Mouse (Mus musculus) heart, postnatal 25 days (tissue): ENCODE data around the gene Evi2. TPM values are rescaled to one million over a fixed set of nuclear protein-coding genes. Genes with fewer than 3 reads are reported as not detected.

Source experiments
- DNase-seq: peaks from one replicate; pipeline ENCODE4 v3.0.0; 2022; ENCODE audit warnings: low spot score
- intact Hi-C: fragments of 180-260 bp; cut with DNase I; formaldehyde crosslinking; loops from one replicate; pipeline ENCODE4 v1.15.1; 2025
- total RNA-seq, 2 experiments: library from RNA; stranded (reverse); gene quantifications; 2 replicates each; pipeline ENCODE4 v1.2.3; 2021

Gene Evi2
- under 1 TPM in 1 of 2 experiments, not detected in 1; 0.08 TPM for total RNA-seq

- peak; percentile 12 for DNase-seq
- intact Hi-C loops, result no loop called here
Observed at GRCm38 (mm10) chr11:79530333-79530761, at the start of gene Evi2, which contains the start of gene Evi2a. Evi2 (minus strand) TSS chr11:79530589. Evi2a (minus strand) TSS chr11:79530609.

GRCm38 (mm10) chr11:79577741-79578140 lies 47.4 kb upstream of the Evi2 start:
- intact Hi-C loops, result loop anchor here (5.0 kb wide), 1 partner anchor 100 kb away; no protein-coding TSS in a partner anchor

GRCm38 (mm10) chr11:79575383-79576073 lies 45.1 kb upstream of the Evi2 start:
- no peak for DNase-seq
- intact Hi-C loops, result loop anchor here (5.0 kb wide), 1 partner anchor 98 kb away; no protein-coding TSS in a partner anchor

More at GRCm38 (mm10) chr11:79577741-79578140, 47.4 kb upstream of the Evi2 start:
- no peak for DNase-seq

DNA sequence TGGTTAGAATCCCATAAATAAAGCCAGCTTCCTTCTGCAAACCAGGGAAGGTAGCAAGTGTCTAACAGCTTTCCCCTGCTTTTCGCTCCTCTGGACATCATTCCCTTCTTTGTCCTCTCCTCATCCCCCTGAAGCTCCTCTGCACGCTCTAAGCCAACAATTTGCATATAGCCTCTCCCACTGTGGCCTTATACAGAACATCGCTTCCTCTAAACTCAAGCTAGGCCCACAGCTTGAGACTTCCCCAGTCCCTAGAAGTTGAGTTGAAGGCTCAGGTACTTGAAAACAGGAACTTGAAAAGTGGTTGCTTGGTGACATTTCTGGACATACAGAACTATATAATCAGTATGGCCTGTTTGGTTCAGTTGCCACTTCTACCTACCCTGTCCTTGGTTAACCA lies 43.4 kb upstream of the Evi2 start:
- intact Hi-C loops, result no loop called here
- DNase-seq, result no peak

- no peak for DNase-seq
- intact Hi-C loops, result no loop called here
Observed at GRCm38 (mm10) chr11:79570319-79570718, 39.9 kb upstream of the Evi2 start.

GRCm38 (mm10) chr11:79568197-79568911 lies 38.0 kb upstream of the Evi2 start:
- DNase-seq, result no peak
- intact Hi-C loops, result no loop called here

DNA sequence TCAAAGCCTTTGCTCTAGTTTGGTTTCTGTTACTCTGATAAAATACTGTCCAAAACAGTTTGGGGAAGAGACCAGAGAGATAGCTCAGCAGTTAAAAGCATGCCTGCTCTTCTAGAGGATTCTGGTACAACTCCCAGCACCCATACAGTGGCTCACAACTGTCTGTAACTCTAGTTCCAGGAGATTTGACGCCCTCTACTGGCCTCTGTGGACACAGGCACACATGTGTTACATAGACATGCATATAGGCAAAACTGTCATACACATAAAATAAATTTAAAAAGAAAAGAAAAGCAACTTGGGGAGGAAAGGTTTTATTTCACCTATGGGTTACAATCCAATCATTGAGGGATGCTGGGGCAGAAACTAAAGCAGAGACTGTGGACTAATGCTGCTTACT lies 36.6 kb upstream of the Evi2 start:
- intact Hi-C loops, result no loop called here
- no peak for DNase-seq

DNA sequence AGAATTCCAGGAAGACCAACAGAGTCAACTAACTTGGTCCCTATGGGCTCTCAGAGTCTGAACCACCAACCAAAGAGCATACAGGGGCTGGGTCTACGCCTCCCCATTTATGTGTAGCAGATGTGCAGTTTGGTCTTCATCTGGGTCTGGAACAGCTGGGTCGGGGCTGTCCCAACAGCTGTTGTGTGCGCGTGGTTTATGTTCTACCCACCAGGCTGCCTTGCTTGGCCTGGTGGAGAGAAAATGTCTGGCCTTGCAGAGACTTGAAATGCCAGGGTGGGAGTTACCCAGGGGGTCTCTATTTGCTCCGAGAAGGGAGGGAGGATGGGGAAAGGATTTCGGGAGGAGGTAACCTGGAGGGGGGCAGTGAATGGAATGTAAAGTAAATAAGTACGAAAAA lies 33.1 kb upstream of the Evi2 start:
- intact Hi-C loops, result no loop called here
- no peak for DNase-seq

DNA sequence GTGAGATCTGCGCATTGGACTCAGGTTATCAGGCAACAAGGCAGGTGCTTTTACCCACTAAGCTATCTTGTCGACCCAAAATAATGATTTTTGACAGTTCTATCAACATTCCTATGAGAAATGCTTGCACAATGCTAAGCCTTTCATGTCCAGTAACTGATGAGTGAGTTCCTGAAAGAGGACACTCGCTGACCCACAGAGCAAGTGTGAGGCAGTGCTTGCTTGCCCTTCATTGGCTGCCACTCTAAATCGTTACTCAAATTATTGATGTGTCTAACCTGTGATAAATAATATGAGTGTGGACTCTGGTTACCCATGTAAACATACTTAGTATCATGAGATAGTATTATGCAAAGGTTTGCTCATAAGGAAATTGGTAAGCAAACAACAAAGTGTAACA lies 30.1 kb upstream of the Evi2 start:
- DNase-seq, result no peak
- intact Hi-C loops, result no loop called here

DNA sequence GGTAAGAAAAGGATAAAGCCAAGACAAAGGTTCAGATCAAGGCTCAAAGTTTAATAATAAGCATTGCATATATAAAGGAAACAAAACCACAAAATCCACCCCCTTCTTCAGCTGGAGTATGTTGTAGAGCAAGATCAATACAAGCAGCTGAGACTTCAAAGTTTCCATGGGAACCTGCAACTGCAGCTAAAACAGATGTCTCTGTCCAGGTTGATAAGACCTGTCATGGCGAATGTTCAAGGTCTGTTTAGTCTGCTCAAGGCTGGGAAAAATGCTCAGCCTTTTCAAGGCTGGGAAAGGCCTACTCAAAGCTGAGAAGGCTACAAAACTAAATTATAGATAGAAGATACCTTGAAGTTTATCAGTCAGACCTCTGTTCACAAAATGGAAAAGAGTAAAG lies 22.2 kb upstream of the Evi2 start:
- intact Hi-C loops, result no loop called here
- no peak for DNase-seq

DNA sequence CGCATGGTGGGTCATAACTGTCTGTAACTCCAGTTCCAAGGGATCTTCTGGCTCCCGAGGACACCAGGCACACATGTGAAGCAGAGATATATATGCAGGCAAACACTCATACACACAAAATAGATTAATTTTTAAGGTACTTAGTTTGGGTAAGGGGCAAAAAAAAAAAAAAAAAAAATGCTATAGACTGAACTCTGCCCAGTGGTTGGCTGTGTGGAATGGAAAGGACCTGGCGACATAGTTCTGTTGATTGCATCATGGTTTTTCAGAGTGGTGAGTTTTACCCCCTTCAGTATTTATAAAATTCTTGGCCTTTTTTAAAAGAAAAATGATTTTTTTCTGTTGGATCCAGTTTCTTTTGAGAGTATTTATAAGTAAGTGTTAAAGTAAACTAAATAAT lies 5.9 kb upstream of the Evi2 start:
- no peak for DNase-seq
- intact Hi-C loops, result no loop called here

GRCm38 (mm10) chr11:79535554-79535953 lies 5.2 kb upstream of the Evi2 start:
- no peak for DNase-seq
- intact Hi-C loops, result no loop called here

DNA sequence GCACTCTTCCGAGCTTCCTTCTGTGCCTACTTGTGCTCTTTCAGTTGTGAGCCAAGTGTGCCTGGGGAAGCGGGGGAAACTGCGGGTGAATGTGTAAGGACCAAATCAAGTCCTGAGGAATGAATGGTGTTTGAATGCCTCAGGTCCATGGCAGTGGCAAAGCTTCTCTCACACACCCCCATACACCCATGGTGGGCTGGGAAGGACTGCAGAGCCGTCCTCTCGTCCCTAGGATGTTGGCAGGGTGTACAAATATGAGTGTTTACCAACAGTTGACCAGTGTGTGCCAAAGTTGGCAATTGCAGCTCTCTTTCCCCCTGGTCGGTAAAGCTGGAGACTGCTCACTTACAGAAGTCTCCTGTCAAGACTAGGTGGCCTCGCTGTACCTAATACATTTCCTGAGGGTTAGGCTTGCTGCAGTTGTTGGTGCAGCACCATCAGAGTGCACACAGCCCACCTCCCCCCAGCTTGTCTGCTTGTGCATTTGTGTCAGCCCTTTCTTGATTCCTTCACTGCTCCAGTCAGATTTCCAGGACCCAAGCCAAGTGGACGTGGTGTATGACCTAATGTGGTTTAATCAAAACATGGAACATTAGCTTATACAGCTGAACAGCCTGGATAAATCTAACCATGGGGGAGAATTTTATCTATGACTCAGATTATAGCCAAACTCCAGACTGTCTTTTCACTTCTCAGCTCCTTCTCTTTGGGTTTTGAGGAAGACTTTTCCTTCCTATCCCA lies 3.7 kb upstream of the Evi2 start:
- intact Hi-C loops, result no loop called here
- no peak for DNase-seq

DNA sequence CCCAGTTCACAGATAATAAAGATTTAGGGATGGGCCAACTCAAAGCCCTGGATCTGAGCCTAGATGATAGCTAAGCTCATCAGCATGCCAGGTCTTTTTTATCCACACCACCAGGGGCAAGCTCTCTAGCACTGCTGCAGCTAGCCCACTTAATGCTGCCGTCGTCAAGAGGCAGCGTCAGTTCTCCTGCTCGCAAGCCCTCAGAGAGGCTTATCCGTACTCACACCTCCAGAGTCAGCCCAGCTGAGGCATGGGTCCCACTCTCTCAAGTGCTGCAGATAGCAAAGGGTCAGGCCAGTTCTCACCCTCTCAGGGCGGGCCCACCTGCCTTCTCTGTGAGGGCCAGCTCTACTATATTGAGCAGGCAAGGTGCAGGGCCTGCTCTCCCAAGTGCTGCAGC lies 2.9 kb upstream of the Evi2 start:
- no peak for DNase-seq
- intact Hi-C loops, result no loop called here

GRCm38 (mm10) chr11:79531485-79531884 lies 1.1 kb upstream of the Evi2 start:
- intact Hi-C loops, result no loop called here
- no peak for DNase-seq

GRCm38 (mm10) chr11:79530774-79531173 lies 385 bp upstream of the Evi2 start:
- no peak for DNase-seq
- intact Hi-C loops, result no loop called here

DNA sequence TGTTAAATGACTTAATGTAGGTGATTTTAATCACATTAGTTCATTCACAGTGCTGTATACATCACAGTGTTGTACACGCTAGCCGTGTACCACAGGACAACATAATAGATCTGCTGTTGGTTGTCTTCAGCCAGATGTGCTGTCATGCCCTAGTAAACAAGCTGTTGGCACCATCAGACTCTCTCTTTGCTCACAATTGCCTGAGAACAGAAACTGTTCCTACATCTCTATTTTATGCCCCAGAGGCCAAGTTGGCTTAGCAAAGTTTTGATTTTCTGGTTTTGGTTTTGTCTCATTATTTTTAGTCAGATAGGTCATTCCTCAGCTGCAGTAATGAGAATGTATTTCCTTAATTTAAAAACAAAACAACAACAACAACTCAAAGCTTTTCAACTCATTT lies 653 bp downstream of the Evi2 start:
- intact Hi-C loops, result no loop called here
- DNase-seq, result no peak

DNA sequence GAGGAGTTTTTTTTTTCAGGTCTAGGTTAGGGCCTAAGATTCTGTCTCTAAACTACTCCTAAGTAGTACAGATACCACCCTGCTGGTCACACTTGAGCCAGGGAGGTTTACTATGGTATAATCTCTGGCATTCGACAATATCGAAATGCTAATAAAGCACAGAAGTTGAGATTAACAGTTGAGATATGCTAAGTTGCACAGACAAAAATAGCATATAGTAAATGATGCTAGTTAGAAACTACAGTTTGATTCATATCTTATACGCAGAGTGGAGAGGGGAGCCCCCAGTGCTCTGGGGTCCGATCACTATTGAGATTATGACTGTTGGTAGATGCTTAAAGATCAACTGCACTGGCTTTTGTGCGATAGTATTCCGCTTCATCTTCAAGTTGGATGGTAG lies 1.2 kb downstream of the Evi2 start:
- DNase-seq, result no peak
- intact Hi-C loops, result no loop called here

DNA sequence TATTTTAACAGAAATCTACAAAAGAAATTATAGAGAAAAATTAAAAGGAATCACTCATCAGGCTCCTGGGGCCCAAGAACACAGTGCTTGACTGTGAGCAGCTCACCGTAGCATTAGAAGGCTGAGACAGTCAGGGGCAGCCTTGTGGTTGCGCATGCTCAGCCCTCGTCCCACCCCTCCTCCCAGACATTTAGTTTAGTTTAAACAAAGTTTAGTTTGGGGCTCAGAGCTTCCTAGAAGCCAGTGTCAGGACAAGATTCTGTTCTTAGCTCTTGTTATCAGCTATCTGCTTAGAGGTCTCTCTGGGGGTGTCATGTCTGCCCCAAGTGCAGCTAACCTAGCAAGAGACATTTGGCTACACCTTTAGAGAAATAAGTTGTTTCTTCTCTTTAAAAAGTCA lies 1.8 kb downstream of the Evi2 start:
- DNase-seq, result no peak
- intact Hi-C loops, result no loop called here

- intact Hi-C loops, result no loop called here
- no peak for DNase-seq
Observed at GRCm38 (mm10) chr11:79527739-79528384, 2.5 kb downstream of the Evi2 start.
